Mouse (Mus musculus): Measurements from ENCODE around the gene Pou2af1.

The Pou2af1 gene

DNA sequence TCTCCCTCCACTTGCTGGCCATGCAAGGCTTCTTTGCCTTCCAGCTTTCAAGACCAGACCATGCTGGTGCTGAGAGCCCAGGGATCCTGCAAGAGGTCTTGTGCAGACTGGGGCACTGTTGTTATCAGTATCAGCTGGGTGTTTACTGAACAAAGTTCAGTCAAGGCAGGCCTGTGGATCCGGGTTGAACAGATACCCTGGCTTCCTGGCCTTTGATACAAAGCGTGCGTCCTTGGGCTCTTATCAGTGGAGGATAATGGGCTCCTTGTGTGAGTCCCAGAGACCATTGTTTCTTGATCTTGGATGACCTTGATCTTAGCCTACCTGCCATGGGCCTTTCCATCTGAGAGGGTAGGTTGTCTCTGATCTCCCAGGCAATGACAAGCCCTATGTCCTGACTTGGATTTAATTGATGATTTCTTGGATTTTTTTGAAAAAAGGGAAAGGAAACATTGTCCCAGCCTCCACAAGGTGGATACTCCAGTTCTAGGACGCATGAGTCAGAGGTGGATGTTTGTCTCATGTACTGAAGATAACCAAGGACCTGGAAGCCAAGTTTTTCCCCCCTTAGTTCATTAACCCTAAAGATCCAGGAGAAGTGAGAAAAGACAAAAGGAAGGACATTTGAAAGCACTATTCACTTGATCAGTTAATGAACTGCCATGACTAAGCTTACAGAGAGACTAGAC is 17.3 kb downstream of the Pou2af1 start:
- DNase-seq = no peak

DNA sequence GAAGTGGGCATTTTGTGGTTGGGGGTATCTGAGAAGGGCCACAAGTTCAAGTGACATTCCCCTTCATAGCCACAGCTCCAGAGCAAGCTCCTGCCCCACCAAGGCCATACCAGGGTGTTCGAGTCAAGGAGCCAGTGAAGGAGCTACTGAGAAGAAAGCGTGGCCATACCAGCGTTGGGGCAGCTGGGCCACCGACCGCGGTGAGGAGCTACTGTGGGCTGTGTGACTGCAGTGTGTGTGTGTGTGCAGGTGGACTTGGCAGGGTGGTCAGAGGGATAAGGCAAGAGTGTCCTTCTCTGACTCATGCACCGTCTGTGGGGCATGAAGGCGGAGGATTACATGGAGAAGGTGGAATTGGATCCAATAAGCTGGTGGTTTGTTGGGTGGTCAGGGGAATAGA is 18.7 kb downstream of the Pou2af1 start:
- no peak for DNase-seq

DNA sequence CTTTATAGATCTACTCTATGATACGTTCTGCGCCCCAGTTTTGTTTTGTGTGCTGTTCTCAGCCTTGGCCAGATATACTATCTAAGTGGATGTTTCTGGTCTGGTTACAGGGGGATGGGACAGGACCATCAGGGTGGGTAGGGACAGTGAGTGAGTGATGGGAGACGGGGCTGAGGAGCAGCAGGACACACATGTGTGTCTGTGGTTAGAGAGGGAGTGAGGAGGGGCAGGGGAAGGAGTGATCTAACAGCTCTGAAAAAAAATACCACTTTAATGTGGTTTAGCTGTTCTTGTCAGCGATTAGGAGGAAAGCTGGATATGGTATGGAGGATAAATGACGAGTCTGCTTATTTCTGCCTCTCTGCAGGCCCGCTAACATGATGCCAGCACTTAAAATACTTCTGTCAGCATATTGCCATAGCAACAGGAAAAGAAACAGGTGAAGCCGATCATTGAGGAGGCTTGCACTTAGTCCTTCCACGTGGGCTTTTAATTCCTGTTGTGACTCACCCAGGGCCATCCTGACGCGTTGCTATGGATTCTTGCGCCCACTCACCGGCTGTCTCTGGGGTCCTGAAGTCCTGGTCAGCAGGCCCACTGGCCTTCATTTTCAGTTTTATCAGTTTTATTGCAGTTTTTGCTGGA is 25.4 kb downstream of the Pou2af1 start:
- peak; percentile 82 for DNase-seq

DNA sequence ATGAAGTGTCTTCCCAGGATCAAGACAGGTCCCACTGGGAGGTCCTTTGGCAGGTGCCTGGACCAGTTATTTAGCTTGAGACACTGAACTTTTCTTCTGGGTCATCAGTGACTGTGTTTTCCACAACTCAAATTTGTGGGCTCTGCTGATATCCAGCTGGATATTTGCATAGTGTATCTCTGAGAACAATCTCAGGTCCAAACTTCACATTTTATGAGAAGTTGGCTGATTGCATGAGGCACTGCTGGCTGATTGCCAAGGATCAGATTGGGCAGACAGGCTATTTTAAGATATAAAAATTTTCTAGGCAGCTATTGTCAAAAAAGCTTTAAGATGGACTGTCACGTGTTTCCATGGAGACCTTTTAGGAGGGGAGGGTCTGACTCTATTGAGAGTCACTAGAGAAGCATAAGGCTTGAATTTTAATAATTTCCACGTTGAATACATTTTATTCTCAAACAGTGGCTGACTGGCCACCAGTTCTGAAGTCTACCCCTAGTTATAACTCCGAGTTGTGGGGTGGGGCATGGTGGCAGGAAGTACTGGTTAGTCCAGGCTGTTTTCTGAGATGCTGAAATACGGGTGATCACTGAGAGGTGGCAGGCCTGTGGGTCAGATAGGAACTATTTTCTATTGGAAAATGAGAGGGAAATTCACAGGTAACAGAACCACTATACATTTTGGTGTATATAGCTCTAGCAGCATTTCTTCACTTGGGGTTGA is 43.4 kb downstream of the Pou2af1 start:
- DNase-seq = no peak

DNA sequence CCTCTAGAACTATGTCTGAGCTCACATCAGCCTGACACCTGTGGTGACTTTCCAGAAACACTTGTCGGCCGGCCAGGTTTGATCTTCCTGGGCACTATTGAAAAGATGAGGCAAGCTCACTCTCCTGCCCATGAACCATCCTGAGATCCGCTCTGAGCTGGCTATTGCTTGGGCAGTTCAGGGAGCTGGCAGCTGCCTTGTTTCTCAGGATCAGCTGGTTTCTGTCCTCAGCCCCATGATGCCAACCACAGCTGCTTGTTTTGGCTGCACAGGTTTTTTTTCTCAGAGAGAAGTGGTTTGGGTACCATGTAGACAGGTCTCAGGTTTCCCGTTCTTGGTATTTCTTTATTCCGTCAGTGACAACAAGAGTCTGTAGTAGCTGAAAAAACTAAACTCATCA is 44.9 kb downstream of the Pou2af1 start:
- DNase-seq = no peak

DNA sequence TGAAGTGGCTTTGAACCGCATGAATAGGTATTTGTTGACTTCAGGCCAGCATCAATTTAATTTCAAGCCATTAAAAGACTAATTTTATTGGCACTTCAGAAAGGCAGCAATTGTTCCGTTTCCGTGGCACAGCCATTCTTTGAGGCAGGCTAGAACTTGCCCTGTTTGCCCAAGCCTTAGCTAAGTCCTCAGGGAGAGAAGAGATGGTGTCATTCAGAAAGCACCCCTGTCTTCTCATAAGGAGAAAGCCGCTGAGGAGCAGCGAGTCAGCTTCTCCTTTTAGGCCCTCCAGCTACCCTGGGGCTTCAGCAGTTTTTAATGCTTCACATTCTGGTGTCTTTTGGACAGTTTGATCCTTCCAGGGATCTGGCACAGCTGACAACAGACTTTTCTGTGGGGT is 55.3 kb downstream of the Pou2af1 start:
- DNase-seq = no peak

DNA sequence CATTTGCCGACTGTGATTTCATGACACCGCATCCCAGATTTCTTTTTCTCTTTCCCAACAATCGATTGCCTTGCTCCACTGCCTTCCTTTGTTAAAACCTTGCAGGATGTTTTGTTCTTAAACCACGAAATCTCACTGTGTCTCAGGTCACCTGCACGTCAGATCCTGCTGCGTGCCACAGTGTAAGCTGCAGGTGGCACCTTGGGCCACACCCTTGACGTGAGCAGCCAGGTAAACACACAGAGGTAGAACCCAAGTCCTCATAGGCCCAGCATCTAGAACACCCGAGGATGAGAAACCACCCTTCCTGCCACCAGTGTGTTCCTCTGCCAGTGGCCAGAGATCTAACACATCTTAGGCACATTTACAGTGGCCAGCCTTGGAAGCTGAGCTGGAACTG is 57.6 kb downstream of the Pou2af1 start:
- DNase-seq = no peak

DNA sequence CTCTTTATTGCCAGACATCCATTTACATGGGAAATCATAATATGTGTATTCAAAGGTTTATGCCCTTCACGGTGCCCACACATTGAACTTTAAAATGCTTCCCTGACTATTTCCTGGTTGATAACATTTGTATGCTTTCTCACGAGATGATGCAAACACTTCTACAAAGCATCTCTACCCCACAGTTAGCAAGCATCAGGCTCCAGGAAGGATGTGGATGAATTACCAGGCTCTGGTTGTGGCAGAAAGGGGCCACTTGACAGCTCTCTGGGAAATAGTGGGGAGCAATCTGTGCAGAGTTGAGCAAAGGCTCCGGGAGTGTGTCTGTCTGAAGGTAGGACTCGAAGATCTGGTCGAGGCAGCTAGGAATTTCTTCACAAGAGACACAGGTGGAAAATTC is 58.6 kb downstream of the Pou2af1 start:
- no peak for DNase-seq

DNA sequence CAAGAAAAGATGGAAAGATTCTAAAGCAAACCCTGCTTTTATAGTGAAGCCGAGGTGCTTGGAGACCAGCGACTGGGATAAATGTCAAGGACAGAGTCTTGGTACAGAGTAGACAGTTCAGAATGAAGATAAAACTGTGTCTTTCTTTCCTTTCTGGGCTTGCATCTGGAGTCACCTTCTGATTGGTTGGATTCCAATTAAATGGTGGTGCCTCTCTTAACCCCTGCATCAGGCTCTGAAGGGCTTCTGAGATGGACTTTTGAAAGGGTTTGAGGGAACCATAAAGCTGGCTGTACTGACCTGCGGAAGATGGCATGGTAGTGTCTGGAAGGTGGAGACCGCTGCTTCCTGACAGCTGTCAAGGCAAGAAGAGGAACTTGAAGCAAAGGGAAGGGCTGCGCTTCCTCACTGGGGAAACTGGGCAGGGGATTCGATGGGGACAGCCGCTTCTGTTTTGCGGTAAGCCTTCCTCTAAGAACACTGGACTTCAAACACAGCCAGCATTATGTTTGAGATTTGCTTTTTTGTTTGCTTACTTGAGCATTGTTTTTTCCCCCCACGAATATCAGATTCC is 60.2 kb downstream of the Pou2af1 start:
- no peak for DNase-seq

DNA sequence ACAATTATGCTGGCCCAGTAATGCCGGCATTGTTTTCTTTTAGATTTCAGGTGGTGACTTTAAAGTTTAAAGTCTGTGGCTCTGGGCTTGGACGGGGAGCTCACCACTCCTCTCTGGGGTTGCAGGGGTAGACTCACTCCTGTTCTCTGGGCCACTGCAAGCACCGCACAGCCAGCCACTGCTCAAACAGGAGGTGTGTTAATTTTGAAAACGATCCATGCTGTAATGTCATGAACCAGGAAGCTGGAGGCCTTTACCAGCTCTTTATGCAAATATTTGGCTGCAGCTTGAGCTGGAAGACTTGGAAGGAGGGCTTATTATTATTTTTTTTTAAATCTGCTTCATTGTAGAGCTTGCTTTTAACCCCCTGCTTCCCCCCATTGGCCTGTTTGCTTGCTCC is 61.2 kb downstream of the Pou2af1 start:
- DNase-seq = no peak

DNA sequence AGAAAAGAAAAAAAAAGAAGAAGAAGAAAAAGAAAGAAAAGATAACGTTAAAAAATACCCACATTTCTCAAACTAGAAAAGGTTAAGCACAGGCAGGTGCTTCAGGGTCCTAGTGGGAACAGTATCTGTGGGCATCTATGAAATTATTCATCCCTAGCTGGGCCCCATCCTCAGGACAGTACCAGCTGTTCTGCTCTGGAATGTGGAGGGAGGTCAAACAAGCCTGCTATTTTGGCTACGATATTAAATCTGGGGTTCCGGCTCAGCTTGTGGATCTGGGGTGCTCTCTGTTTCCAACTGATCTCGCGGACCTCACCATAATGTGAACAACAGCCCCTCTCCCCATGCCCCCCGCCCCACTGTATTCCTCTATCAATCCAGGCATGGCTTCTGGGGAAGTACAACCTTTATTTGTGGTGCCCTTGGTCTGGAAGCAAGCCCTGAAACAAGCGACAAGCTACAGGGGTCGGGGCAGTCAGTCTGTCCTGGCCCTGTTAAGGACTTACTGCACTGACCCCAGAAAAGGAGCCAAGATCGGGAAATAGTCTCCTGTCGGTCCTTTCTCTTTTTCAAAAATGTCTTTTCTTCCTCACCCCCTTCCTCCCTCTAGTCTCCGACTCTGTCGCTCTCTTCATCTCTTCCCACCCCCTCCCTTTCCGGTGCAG is 64.5 kb downstream of the Pou2af1 start:
- DNase-seq = no peak

DNA sequence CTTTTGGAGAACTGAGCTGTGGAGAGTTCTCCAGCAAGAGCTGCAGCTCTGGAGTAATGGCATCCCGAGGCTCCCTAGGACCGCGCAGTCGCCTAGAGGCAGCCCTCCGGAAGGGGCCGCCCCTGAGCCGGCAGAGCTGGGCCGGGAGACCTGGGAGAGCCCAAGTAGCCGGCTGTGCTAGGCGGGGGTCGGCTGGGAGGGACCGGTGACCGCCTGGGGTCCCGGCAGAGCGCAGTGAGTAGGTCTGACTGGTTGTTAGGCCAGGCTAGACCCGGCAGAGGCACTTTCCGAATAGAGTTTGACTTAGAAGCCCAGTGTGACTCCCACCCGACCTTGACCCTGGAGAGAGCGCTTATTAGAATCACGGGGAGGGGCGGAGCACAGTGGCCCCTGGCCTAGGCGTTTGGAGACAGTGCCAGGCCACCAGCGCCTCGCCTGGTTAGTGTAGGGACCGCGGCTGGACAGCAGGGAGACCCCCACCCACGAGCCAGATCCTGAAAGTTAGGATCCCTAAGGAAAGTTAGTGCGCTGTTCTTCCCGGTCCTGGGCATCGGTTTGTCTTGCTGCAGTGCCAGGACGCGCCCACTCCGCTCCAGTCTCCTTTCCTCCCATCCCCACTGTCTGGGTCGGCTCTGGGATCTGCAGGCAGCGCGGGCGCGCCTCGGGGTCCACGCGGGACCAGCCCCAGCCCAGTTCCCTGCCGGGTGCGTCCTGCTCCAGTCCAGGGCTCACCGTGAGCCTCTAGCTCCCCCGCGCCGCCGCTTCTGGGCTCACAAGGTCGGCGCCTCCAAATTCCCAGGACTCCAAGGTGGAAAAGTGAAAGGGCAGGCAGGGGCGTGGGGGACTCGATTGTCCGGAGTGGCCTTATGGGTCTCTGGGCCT is 65.2 kb downstream of the Pou2af1 start, which contains the start of gene Colca2:
Colca2 (minus strand) TSS at position 70 of the 882 bp plus-strand sequence.
- peak; percentile 60 for DNase-seq

DNA sequence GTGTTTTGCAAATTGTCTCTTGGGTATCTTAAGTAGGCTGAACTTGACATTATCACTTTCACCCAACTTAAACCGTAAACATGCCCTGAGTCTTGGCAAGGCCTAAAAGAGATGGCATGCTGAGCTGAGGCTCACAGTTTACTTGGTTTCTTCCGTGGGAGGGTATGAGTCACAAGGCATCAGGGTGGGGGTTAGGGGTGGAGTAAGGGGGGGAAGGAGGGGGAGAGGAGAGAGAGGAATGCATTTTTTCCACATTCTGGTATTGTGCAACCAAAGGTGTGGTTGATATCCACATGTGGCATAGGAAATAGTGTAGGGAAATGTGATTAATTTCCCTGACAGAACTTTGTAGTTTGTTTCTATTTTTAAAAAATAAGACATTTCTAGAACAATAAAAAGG is 72.6 kb downstream of the Pou2af1 start:
- DNase-seq = no peak

All from right cerebral cortex, adult 18-20 months (tissue).